Mouse (Mus musculus) midbrain, postnatal 0 days (tissue): ENCODE measurements at regions not wholly inside any gene's neighbourhood (a gene's known extent, or its start where the extent isn't known, plus 50 kb on each side); places are given as distances from the start of the nearest gene placed in this dataset.

Experiments used
- ATAC-seq: fragments of 200-750 bp; cut with Nextera tagmentation; 2 replicates; pipeline ENCODE4 v1.8.0; 2017; ENCODE audit warnings: moderate number of reproducible peaks, mild to moderate bottlenecking, moderate TSS enrichment, moderate library complexity; ENCODE audit not compliant: low FRiP score
- DNase-seq: peaks from one replicate; pipeline ENCODE4 v3.0.0-alpha.2; 2015; ENCODE audit warnings: low spot score
- H3K27ac ChIP-seq: fragments of 300-500 bp; sonication (generic); 2 replicates; pipeline ENCODE4 v1.5.1; 2014; ENCODE audit warnings: low read depth, mild to moderate bottlenecking, low read length, mixed read lengths
- H3K27me3 ChIP-seq: fragments of 300-500 bp; sonication (generic); 2 replicates; pipeline ENCODE4 v1.6.1; 2014; ENCODE audit warnings: low read length, control low read depth, mixed read lengths; ENCODE audit not compliant: insufficient read depth
- H3K36me3 ChIP-seq: fragments of 300-500 bp; sonication (generic); 2 replicates; pipeline ENCODE4 v1.6.1; 2014; ENCODE audit warnings: low read length, control low read depth, mixed read lengths; ENCODE audit not compliant: insufficient read depth
- H3K4me1 ChIP-seq: fragments of 300-500 bp; sonication (generic); 2 replicates; pipeline ENCODE4 v1.6.1; 2014; ENCODE audit warnings: mild to moderate bottlenecking, control low read depth, antibody characterized with exemption, low read length, mixed read lengths; ENCODE audit not compliant: insufficient read depth
- H3K4me2 ChIP-seq: fragments of 300-500 bp; sonication (generic); 2 replicates; pipeline ENCODE4 v1.6.1; 2014; ENCODE audit warnings: low read depth, mild to moderate bottlenecking, low read length, mixed read lengths; ENCODE audit not compliant: poor library complexity, severe bottlenecking
- H3K4me3 ChIP-seq: fragments of 300-500 bp; sonication (generic); 2 replicates; pipeline ENCODE4 v1.5.1; 2014; ENCODE audit warnings: low read depth, mild to moderate bottlenecking, low read length, moderate library complexity
- H3K9ac ChIP-seq: fragments of 300-500 bp; sonication (generic); replicated peaks from 2 replicates; pipeline ENCODE4 v1.6.1; 2014; ENCODE audit warnings: mild to moderate bottlenecking, low read length, moderate library complexity, mixed read lengths; ENCODE audit not compliant: poor library complexity, severe bottlenecking
- H3K9me3 ChIP-seq: fragments of 300-500 bp; sonication (generic); 2 replicates; pipeline ENCODE4 v1.6.1; 2016; ENCODE audit warnings: low read length, control low read depth
- CTCF ChIP-seq: IDR thresholded peaks from 2 replicates; pipeline ENCODE4 v1.5.1; 2016; ENCODE audit warnings: antibody characterized with exemption, mild to moderate bottlenecking
- WGBS: fragments of 180-500 bp; shearing (Covaris S2); extraction: QIAGEN DNeasy Blood & Tissue Kit; methylation state at CpG from one replicate; pipeline ENCODE4 v1.1.7; 2014; 5-methylcytosine and 5-hydroxymethylcytosine counted together

- ATAC-seq: no peak
- Histone ChIP-seq H3K27ac (peak overlapping the region; percentile 63), H3K27me3 (no peaks in the 10 kb centered on the region), H3K4me1 (peaks cover 6% of the 10 kb centered on the region; the same call in 1 of the 2 replicates), H3K36me3 (no peaks in the 10 kb centered on the region), H3K4me3 (no peak overlapping the region), H3K4me2 (no peak overlapping the region), H3K9ac (no peak overlapping the region), H3K9me3 (no peaks in the 10 kb centered on the region)
- WGBS: 38% methylated on average over 1 of the region's 1 CpGs
- no peak for TF ChIP-seq CTCF
- DNase-seq: no peak
Observed at GRCm38 (mm10) chr11:86873406-86873700, 65.8 kb upstream of the Dhx40 start.

DNA sequence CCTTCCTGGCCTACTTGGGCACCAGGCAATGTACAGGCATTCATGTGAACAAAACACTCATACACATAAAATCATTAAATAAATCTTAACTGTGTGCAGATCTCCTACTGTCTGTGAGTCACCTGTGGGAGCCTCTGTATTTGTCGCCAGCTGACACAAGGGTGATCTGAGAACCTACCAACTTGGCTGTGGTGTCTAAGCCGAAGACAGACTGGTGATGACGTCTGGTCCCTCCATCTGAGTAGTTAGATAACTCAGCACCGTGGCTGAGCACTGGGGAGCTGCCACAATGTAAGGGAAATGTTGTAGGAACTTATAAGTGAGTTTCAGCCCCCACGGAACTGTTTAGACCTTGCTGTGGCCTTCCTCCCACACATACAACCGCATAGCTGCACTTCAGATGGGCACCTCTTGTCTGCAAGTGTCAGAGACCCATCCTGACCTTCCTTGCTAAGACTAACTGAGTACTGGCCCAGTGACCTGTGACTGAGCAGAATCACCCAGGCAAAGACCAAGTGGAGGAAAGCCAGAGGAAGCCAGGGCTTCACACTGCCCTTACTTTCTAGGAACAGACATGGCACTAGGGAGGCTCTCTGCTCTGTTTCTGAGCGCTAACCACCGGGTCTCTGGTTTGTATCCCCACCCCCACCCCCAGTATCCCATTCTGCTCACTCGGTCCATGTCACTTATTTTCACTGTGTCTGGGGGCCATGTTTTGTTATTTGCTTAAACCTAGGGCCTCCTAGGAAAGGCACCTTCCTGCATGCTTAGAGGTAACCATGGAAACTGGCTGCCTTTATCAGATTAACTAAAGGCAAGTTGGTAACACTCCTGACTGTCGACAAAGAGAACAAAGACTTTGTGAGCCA is 65.2 kb upstream of the Dhx40 start:
- Histone ChIP-seq H3K4me3 (no peak overlapping the region), H3K4me2 (no peak overlapping the region), H3K9me3 (no peaks in the 10 kb centered on the region), H3K27me3 (no peaks in the 10 kb centered on the region), H3K36me3 (no peaks in the 10 kb centered on the region), H3K27ac (peak overlapping the region; percentile 63), H3K9ac (no peak overlapping the region), H3K4me1 (peaks cover 6% of the 10 kb centered on the region; the same call in 1 of the 2 replicates)
- DNase-seq (peak; percentile 36), ATAC-seq (peak; percentile 52)
- no peak for TF ChIP-seq CTCF
- WGBS: 52% methylated on average over 10 of the region's 10 CpGs

DNA sequence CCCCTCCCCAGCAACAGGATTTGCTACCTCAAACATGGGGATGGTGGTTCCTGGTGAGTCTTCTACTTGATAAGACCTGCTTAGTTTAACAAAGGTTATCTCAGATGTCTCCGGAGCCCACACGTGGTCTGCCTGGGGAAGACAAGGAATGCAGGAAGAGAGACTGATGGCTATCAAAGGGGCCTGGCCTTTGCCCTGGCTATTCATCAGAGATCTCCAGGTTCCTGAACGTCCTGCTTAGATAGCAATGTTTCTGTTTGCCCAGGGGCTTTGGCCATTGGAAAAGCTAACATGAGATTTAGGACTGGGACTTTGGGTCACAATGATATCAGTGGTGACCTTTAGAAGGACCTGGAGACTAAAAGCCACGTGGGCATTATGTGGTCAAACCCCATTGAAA is 64.2 kb upstream of the Dhx40 start:
- 49% methylated on average over 4 of the region's 4 CpGs for WGBS
- Histone ChIP-seq H3K4me3 (no peak overlapping the region), H3K27me3 (no peaks in the 10 kb centered on the region), H3K36me3 (no peaks in the 10 kb centered on the region), H3K9me3 (no peaks in the 10 kb centered on the region), H3K4me1 (peaks cover 6% of the 10 kb centered on the region; the same call in 1 of the 2 replicates), H3K4me2 (no peak overlapping the region), H3K9ac (no peak overlapping the region), H3K27ac (no peak overlapping the region)
- DNase-seq (no peak), ATAC-seq (no peak)
- TF ChIP-seq CTCF: no peak

- Histone ChIP-seq H3K4me1 (peaks cover 6% of the 10 kb centered on the region; the same call in 1 of the 2 replicates), H3K4me3 (no peak overlapping the region), H3K36me3 (no peaks in the 10 kb centered on the region), H3K9me3 (no peaks in the 10 kb centered on the region), H3K9ac (no peak overlapping the region), H3K27me3 (no peaks in the 10 kb centered on the region), H3K4me2 (no peak overlapping the region), H3K27ac (no peak overlapping the region)
- ATAC-seq: no peak
- no peak for DNase-seq
- 91% methylated on average over 9 of the region's 9 CpGs for WGBS
- TF ChIP-seq CTCF: no peak
Observed at GRCm38 (mm10) chr11:86870486-86871165, 63.1 kb upstream of the Dhx40 start.

- H3K36me3 ChIP-seq: no peaks in the 10 kb centered on the region
- WGBS: 37% methylated on average over 10 of the region's 10 CpGs
- no peak for TF ChIP-seq CTCF
- H3K27ac ChIP-seq: no peak overlapping the region
- H3K9me3 ChIP-seq: no peaks in the 10 kb centered on the region
- no peaks in the 10 kb centered on the region; the same call in 1 of the 2 replicates for H3K4me1 ChIP-seq
- no peak for DNase-seq
- ATAC-seq: no peak
- H3K4me3 ChIP-seq: no peak overlapping the region
- H3K9ac ChIP-seq: no peak overlapping the region
- no peaks in the 10 kb centered on the region for H3K27me3 ChIP-seq
- H3K4me2 ChIP-seq: no peak overlapping the region
Observed at GRCm38 (mm10) chr11:86866931-86867330, 59.4 kb upstream of the Dhx40 start.
